Mouse (Mus musculus): ENCODE measurements around the gene Olfr731. TPM values are rescaled to one million over a fixed set of nuclear protein-coding genes. Genes with fewer than 3 reads are reported as not detected.

Gene Olfr731
- not detected for total RNA-seq (2021)

DNA sequence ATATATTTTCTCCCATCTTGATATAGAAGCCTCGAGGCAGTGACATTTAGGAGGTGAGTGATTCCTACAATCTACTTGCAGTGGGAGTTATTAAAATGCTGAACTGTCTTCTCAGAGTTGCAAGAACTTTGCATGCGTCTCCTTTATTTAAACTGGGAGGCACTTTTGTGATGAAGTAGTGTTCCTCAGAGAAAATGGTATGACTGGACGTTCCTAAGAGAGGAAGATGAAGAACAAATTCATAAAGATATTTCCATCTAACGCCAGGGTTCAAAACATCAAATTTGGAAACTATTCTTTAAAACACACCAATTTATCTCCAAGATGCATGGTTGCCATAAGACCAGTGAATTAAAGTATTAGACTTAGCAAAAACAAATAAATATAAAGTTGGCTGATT is at the start of gene Olfr731:
Olfr731 (minus strand) TSS at position 101 of the 400 bp plus-strand sequence.
- no peak for DNase-seq

DNA sequence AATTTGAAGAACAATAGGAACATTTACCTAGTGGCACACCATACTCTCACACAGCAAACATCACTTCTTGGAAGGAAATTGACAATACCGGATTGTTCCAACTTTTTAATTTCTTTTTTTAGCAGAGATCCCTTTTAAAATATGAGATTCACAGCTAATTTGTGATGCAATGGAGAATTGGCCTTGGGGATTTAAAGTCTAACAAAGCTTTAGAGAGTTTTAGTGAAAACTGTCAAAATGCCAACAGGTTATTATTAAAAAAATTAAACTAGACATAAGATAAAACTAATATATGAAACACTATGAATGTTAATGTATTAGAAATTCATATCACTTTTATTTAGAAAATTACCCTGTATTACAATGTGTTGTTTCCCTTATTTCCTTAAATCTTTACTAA is 42.4 kb upstream of the Olfr731 start, which contains the start of gene Olfr732:
Olfr732 (minus strand) TSS at position 101 of the 400 bp plus-strand sequence.
- no peak for DNase-seq

DNA sequence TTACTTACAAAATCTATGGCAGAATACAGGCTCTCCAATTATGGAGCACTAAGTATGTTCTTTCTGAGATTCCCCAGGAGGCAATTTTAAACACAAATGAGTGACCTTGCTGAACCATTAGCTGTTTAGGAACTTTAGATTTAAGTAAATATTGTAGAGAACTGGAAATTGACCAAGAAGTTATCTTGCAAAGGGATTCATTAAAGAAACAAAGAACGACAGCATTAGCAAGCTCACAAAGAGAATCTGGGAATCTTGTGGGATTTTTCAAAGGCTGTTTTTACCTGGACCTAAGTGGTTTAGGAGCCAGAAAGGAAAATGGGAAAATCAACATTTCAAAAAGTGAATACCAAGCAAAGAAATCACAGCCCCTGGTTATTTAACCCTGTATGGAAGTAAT is 53.6 kb downstream of the Olfr731 start, which contains the start of gene Olfr730:
Olfr730 (minus strand) TSS at position 101 of the 400 bp plus-strand sequence.
- DNase-seq = no peak

Other genes starting within 250 kb of the Olfr731 start
- not detected for gene Olfr725, start 201.5 kb downstream of the Olfr731 start, total RNA-seq (2021)
- not detected for gene Olfr726, start 150.9 kb downstream of the Olfr731 start, total RNA-seq (2021)
- gene Olfr727, start 118.7 kb downstream of the Olfr731 start, total RNA-seq (2021) = not detected
- gene Olfr728, start 99.2 kb downstream of the Olfr731 start, total RNA-seq (2021) = not detected
- not detected for gene Olfr729, start 89.0 kb downstream of the Olfr731 start, total RNA-seq (2021)
- not detected for gene Olfr730, start 53.7 kb downstream of the Olfr731 start, total RNA-seq (2021)
- gene Olfr732, start 42.3 kb upstream of the Olfr731 start, total RNA-seq (2021) = not detected
- gene Olfr733, start 59.7 kb upstream of the Olfr731 start, total RNA-seq (2021) = not detected
- gene Olfr734, start 84.9 kb upstream of the Olfr731 start, total RNA-seq (2021) = not detected
- not detected for gene Olfr735, start 107.0 kb upstream of the Olfr731 start, total RNA-seq (2021)
- gene Tlr11, start 116.0 kb upstream of the Olfr731 start, total RNA-seq (2021) = not detected
- not detected for gene Olfr736, start 139.3 kb upstream of the Olfr731 start, total RNA-seq (2021)
- gene Olfr738, start 165.7 kb upstream of the Olfr731 start, total RNA-seq (2021) = not detected
- not detected for gene Olfr739, start 176.8 kb upstream of the Olfr731 start, total RNA-seq (2021)
- not detected for gene Olfr740, start 203.7 kb upstream of the Olfr731 start, total RNA-seq (2021)
- gene Olfr741, start 230.9 kb upstream of the Olfr731 start, total RNA-seq (2021) = not detected